Comparison of ENCODE assay signal across 9 mouse cellular contexts in the genomic region with DNA sequence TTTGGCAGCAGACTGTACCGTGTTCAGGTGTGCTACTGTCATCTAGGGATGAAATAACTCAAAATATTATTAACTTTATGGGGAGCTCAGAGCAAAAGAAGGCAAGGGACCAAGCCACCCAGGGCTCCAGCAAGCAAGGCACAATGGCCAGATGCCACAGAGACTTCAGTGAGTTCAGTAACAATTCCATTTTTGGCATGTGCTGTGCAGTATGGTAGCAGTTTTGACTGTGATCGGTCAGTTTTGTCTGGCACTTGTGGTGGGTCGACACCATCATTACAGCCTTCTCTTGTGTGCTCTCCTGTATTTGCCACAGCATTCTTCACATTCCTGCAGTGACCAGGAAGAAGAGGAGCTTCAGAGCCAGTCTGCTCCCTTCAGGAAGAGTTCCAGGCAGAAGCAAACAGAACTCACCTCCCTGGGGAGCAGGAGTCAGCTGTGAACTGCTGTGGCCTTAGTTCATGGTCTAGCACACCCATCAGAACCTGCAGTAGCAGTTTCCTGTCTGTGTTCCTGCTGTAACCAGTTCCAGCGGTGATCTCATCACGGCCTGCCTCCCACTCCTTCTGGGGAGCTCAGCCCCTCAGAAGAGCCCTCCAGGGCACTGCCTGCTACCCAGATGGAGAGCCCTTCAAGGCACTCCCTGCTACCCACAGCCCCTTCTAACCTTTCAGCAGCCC. TPM values are rescaled to one million over a fixed set of nuclear protein-coding genes. Genes with fewer than 3 reads are reported as not detected.
DNase-seq lines count a peak whose midpoint lies in the region; ATAC-seq and TF ChIP-seq lines count a peak whose summit lies in the region.
"Had no signal": no experiment of that assay in that cellular context is flagged by ENCODE, and none has a peak within 500 bp of the region (broad histone marks: within the 10 kb centered on the region; RNA-seq: fewer than 3 reads in every experiment).

No protein-coding gene starts in this region.

- 43% methylated on average over 5 of the region's 5 CpGs for WGBS in embryonic facial prominence, embryonic 13.5 days
- 21% methylated on average over 5 of the region's 5 CpGs for WGBS in lung, embryonic 14.5 days
- 72% methylated on average over 5 of the region's 5 CpGs for WGBS in forebrain, embryonic 14.5 days

- in situ Hi-C loops in Patski (cut with MboI; ENCODE audit: low pct_unique_long_range_greater_than_20kb), result loop anchor here (25.0 kb wide), 1 partner anchor 1308 kb away; a partner anchor contains a TSS

- TF ChIP-seq CTCF in Patski (IDR thresholded peaks at IDR 0.05), result no peak
- TF ChIP-seq CTCF in lung, embryonic 14.5 days (IDR thresholded peaks at IDR 0.05; ENCODE audit: low read depth), result no peak

- POLR2A ChIA-PET in Patski (lab: Charles Lee), result interaction anchor here (1.3 kb wide), 1 partner anchor 36 kb away, joined by 3 read pairs; no protein-coding TSS in a partner anchor

- no peak overlapping the region for H3K9ac ChIP-seq in embryonic facial prominence, embryonic 13.5 days
- H3K9ac ChIP-seq in lung, embryonic 14.5 days, result no peak overlapping the region
- no peak overlapping the region for H3K9ac ChIP-seq in forebrain, embryonic 14.5 days (ENCODE audit: low read length)
- H3K9ac ChIP-seq: liver, embryonic 15.5 days had no signal

- peaks cover 5% of the 10 kb centered on the region; the same call in 1 of the 2 replicates for H3K4me1 ChIP-seq in embryonic facial prominence, embryonic 13.5 days
- peaks cover 16% of the 10 kb centered on the region for H3K4me1 ChIP-seq in lung, embryonic 14.5 days (ENCODE audit: insufficient read depth)
- no peaks in the 10 kb centered on the region for H3K4me1 ChIP-seq in forebrain, embryonic 14.5 days (ENCODE audit: control insufficient read depth, insufficient read depth, low read length)
- H3K4me1 ChIP-seq: liver, embryonic 15.5 days had no signal

- CTCF ChIA-PET in Patski (lab: Charles Lee), result interaction anchor here (0.9 to 1.8 kb wide), 9 partner anchors 8 to 190 kb away, joined by 3 to 7 read pairs (median 4); no protein-coding TSS in a partner anchor

- H3K27me3 ChIP-seq in Patski, result no peaks in the 10 kb centered on the region
- H3K27me3 ChIP-seq in embryonic facial prominence, embryonic 13.5 days, result no peaks in the 10 kb centered on the region
- no peaks in the 10 kb centered on the region for H3K27me3 ChIP-seq in lung, embryonic 14.5 days (ENCODE audit: insufficient read depth, low read length)
- H3K27me3 ChIP-seq in forebrain, embryonic 14.5 days (replicated peaks; ENCODE audit: control insufficient read depth, insufficient read depth, low read length), result no peaks in the 10 kb centered on the region
- H3K27me3 ChIP-seq: liver, embryonic 15.5 days had no signal

- ATAC-seq in Patski, result peak; percentile 96
- ATAC-seq in embryonic facial prominence, embryonic 13.5 days (ENCODE audit: insufficient number of reproducible peaks, insufficient read depth, low FRiP score, low TSS enrichment, low read depth), result no peak
- ATAC-seq in inflammation-experienced regulatory T-cells, adult 6 months, result peak; percentile 32
- peak; percentile 41 for ATAC-seq in lung, embryonic 14.5 days (ENCODE audit: insufficient read depth)
- no peak for ATAC-seq in forebrain, embryonic 14.5 days

- H3K4me3 ChIP-seq in embryonic facial prominence, embryonic 13.5 days, result no peak overlapping the region
- H3K4me3 ChIP-seq in lung, embryonic 14.5 days (ENCODE audit: low read depth, low read length), result no peak overlapping the region
- no peak overlapping the region for H3K4me3 ChIP-seq in forebrain, embryonic 14.5 days (ENCODE audit: low read depth, low read length)
- H3K4me3 ChIP-seq: liver, embryonic 15.5 days had no signal

- peak overlapping the region; percentile 22; the same call in 1 of the 2 replicates for H3K27ac ChIP-seq in embryonic facial prominence, embryonic 13.5 days
- H3K27ac ChIP-seq in lung, embryonic 14.5 days (ENCODE audit: low read depth), result peak overlapping the region; percentile 75
- H3K27ac ChIP-seq in forebrain, embryonic 14.5 days (ENCODE audit: low read depth, low read length), result no peak overlapping the region
- H3K27ac ChIP-seq: liver, embryonic 15.5 days had no signal

- no peaks in the 10 kb centered on the region for H3K9me3 ChIP-seq in embryonic facial prominence, embryonic 13.5 days
- H3K9me3 ChIP-seq in lung, embryonic 14.5 days (ENCODE audit: low read depth, low read length), result no peaks in the 10 kb centered on the region
- H3K9me3 ChIP-seq in forebrain, embryonic 14.5 days (replicated peaks; ENCODE audit: control insufficient read depth, low read length), result no peaks in the 10 kb centered on the region
- H3K9me3 ChIP-seq: liver, embryonic 15.5 days had no signal

- no peaks in the 10 kb centered on the region for H3K36me3 ChIP-seq in embryonic facial prominence, embryonic 13.5 days
- H3K36me3 ChIP-seq in lung, embryonic 14.5 days (ENCODE audit: insufficient read depth), result no peaks in the 10 kb centered on the region
- H3K36me3 ChIP-seq in forebrain, embryonic 14.5 days (ENCODE audit: control insufficient read depth, insufficient read depth, low read length), result no peaks in the 10 kb centered on the region
- H3K36me3 ChIP-seq: liver, embryonic 15.5 days had no signal

- no peak overlapping the region for H3K4me2 ChIP-seq in embryonic facial prominence, embryonic 13.5 days
- no peak overlapping the region for H3K4me2 ChIP-seq in lung, embryonic 14.5 days
- H3K4me2 ChIP-seq in forebrain, embryonic 14.5 days (ENCODE audit: low read length), result no peak overlapping the region
- H3K4me2 ChIP-seq: liver, embryonic 15.5 days had no signal

- no peak for DNase-seq in Patski (ENCODE audit: low read depth, low spot score)
- DNase-seq in lung, embryonic 14.5 days, result peak; percentile 66
- no peak for DNase-seq in cerebellum, postnatal 10 days
- no peak for DNase-seq in right cerebral cortex, postnatal 36 days (ENCODE audit: low spot score in 2 of 2)
- DNase-seq in spleen, postnatal 10 days (ENCODE audit: low spot score in 2 of 2), result no peak
- DNase-seq in forebrain, embryonic 14.5 days (ENCODE audit: low spot score), result no peak

RNA-seq across cellular contexts. Expression of a gene that starts 16.8 kb away (rescaled TPM):
- polyA plus RNA-seq in Patski (2021), result 40.2 TPM
- 22.8 and 26.4 TPM in 2 replicates for polyA plus RNA-seq in embryonic facial prominence, embryonic 13.5 days (2015; fragmentation: Nextera tagmentation; extraction: Ambion mirVana)
- 10 to 100 TPM; 11.1 to 28.4 (median 20.2) TPM for polyA plus RNA-seq in inflammation-experienced regulatory T-cells, adult 6 months (2017; shearing (Covaris generic))
- polyA plus RNA-seq in lung, embryonic 14.5 days (2014; fragmentation: Nextera tagmentation; extraction: Ambion mirVana), result 28.2 and 31.8 TPM in 2 replicates
- 36.8 and 39.8 TPM in 2 replicates for polyA plus RNA-seq in forebrain, embryonic 14.5 days (2014; fragmentation: Nextera tagmentation; extraction: Ambion mirVana)

Comparison
In these comparisons a context has a peak if more than half of its experiments do, and no peak if none do; other contexts are left out.
1. ATAC-seq: peak in Patski (single experiment), inflammation-experienced regulatory T-cells, adult 6 months (single experiment) and lung, embryonic 14.5 days (single experiment); none in embryonic facial prominence, embryonic 13.5 days (single experiment) and forebrain, embryonic 14.5 days (single experiment).